Mouse (Mus musculus): Measurements from ENCODE around the gene Igdcc3.
"Not testable (repeated sequence)": the region's sequence is repeated elsewhere in the genome, so short reads cannot be mapped to it uniquely, and the experiment has no call there.

Gene Igdcc3

GRCm38 (mm10) chr9:65202165-65202754 is 61.3 kb downstream of the Igdcc3 start:
- no peak for DNase-seq (ENCODE audit: low read depth, low spot score)

GRCm38 (mm10) chr9:65205049-65205815 is 64.2 kb downstream of the Igdcc3 start:
- no peak for DNase-seq (ENCODE audit: low read depth, low spot score)

- DNase-seq (ENCODE audit: low read depth, low spot score): not testable (repeated sequence)
Measured at GRCm38 (mm10) chr9:65207041-65207815, 66.2 kb downstream of the Igdcc3 start.

- DNase-seq (ENCODE audit: low read depth, low spot score): peak; percentile 70
Measured at GRCm38 (mm10) chr9:65208293-65209179, 67.5 kb downstream of the Igdcc3 start.

- DNase-seq (ENCODE audit: low read depth, low spot score): no peak
Measured at GRCm38 (mm10) chr9:65211598-65211997, 70.6 kb downstream of the Igdcc3 start.

- peak; percentile 90 for DNase-seq (ENCODE audit: low read depth, low spot score)
Measured at GRCm38 (mm10) chr9:65214425-65214777, 73.4 kb downstream of the Igdcc3 start.

GRCm38 (mm10) chr9:65214778-65215493 is 73.9 kb downstream of the Igdcc3 start:
- DNase-seq (ENCODE audit: low read depth, low spot score): peak; percentile 94

- DNase-seq (ENCODE audit: low read depth, low spot score): no peak
Measured at GRCm38 (mm10) chr9:65215494-65216126, 74.6 kb downstream of the Igdcc3 start.

- DNase-seq (ENCODE audit: low read depth, low spot score): no peak
Measured at GRCm38 (mm10) chr9:65216972-65217371, 76.0 kb downstream of the Igdcc3 start.

- DNase-seq (ENCODE audit: low read depth, low spot score): no peak
Measured at GRCm38 (mm10) chr9:65217661-65218060, 76.7 kb downstream of the Igdcc3 start.

GRCm38 (mm10) chr9:65218916-65219315 is 77.9 kb downstream of the Igdcc3 start:
- no peak for DNase-seq (ENCODE audit: low read depth, low spot score)

GRCm38 (mm10) chr9:65220398-65220797 is 79.4 kb downstream of the Igdcc3 start:
- not testable (repeated sequence) for DNase-seq (ENCODE audit: low read depth, low spot score)

- DNase-seq (ENCODE audit: low read depth, low spot score): no peak
Measured at GRCm38 (mm10) chr9:65223927-65224326, 82.9 kb downstream of the Igdcc3 start.

GRCm38 (mm10) chr9:65225795-65226194 is 84.8 kb downstream of the Igdcc3 start:
- DNase-seq (ENCODE audit: low read depth, low spot score): peak; percentile 69

- DNase-seq (ENCODE audit: low read depth, low spot score): no peak
Measured at GRCm38 (mm10) chr9:65230250-65230649, 89.3 kb downstream of the Igdcc3 start.

GRCm38 (mm10) chr9:65231284-65231683 is 90.3 kb downstream of the Igdcc3 start:
- DNase-seq (ENCODE audit: low read depth, low spot score): no peak

GRCm38 (mm10) chr9:65233243-65233985 is 92.4 kb downstream of the Igdcc3 start:
- no peak for DNase-seq (ENCODE audit: low read depth, low spot score)

- no peak for DNase-seq (ENCODE audit: low read depth, low spot score)
Measured at GRCm38 (mm10) chr9:65234734-65235133, 93.7 kb downstream of the Igdcc3 start.

Measured in ZHBTc4 (cell line).